Mouse (Mus musculus) hindbrain, embryonic 11.5 days (tissue): ENCODE data around the gene Cyp2w1. TPM values are rescaled to one million over a fixed set of nuclear protein-coding genes. Genes with fewer than 3 reads are reported as not detected.
A peak's percentile ranks its signal among the peaks of the same experiment; 100 is the strongest.
"Not testable (repeated sequence)": the region's sequence is repeated elsewhere in the genome, so short reads cannot be mapped to it uniquely, and the experiment has no call there.

Experiments
- ATAC-seq: fragments of 200-750 bp; cut with Nextera tagmentation; 2 replicates; pipeline ENCODE4 v1.8.0; 2017; ENCODE audit warnings: mild to moderate bottlenecking, moderate TSS enrichment, moderate library complexity; ENCODE audit not compliant: low FRiP score
- DNase-seq: peaks from one replicate; pipeline ENCODE4 v3.0.0-alpha.2; 2015; ENCODE audit warnings: low spot score
- H3K27ac ChIP-seq: fragments of 300-500 bp; sonication (generic); 2 replicates; pipeline ENCODE4 v1.5.1; 2014; ENCODE audit warnings: mild to moderate bottlenecking, low read depth, low read length
- H3K27me3 ChIP-seq: fragments of 300-500 bp; sonication (generic); 2 replicates; pipeline ENCODE4 v1.6.1; 2014; ENCODE audit warnings: mild to moderate bottlenecking, low read length, moderate library complexity, mixed read lengths; ENCODE audit not compliant: control insufficient read depth, insufficient read depth
- H3K36me3 ChIP-seq: fragments of 300-500 bp; sonication (generic); 2 replicates; pipeline ENCODE4 v1.6.1; 2014; ENCODE audit warnings: mild to moderate bottlenecking, low read length, moderate library complexity, mixed read lengths; ENCODE audit not compliant: control insufficient read depth, insufficient read depth
- H3K4me1 ChIP-seq: fragments of 300-500 bp; sonication (generic); replicated peaks from 2 replicates; pipeline ENCODE4 v1.6.1; 2014; ENCODE audit warnings: low read length, mixed read lengths; ENCODE audit not compliant: control insufficient read depth, insufficient read depth
- H3K4me2 ChIP-seq: fragments of 300-500 bp; sonication (generic); replicated peaks from 2 replicates; pipeline ENCODE4 v1.6.1; 2014; ENCODE audit warnings: mild to moderate bottlenecking, low read depth, low read length
- H3K4me3 ChIP-seq: fragments of 300-500 bp; sonication (generic); 2 replicates; pipeline ENCODE4 v1.5.1; 2014; ENCODE audit warnings: low read depth, low read length
- H3K9ac ChIP-seq: fragments of 300-500 bp; sonication (generic); 2 replicates; pipeline ENCODE4 v1.6.1; 2014; ENCODE audit warnings: low read depth, low read length
- H3K9me3 ChIP-seq: fragments of 300-500 bp; sonication (generic); 2 replicates; pipeline ENCODE4 v1.6.1; 2016; ENCODE audit warnings: low read length; ENCODE audit not compliant: control insufficient read depth
- WGBS: fragments of 180-500 bp; shearing (Covaris S2); extraction: QIAGEN DNeasy Blood & Tissue Kit; methylation state at CpG from one replicate; pipeline ENCODE4 v1.1.7; 2014; 5-methylcytosine and 5-hydroxymethylcytosine counted together
- polyA plus RNA-seq: library from polyadenylated mRNA; unstranded; fragments of >200 nt; fragmentation: Nextera tagmentation; extraction: Ambion mirVana; gene quantifications from 2 replicates; pipeline ENCODE4 v1.2.1, GENCODE M21; 2014

Gene Cyp2w1
- polyA plus RNA-seq, 1 experiment from 2014 or later = not detected

GRCm38 (mm10) chr5:139388694-139389675 lies 36.6 kb downstream of the Cyp2w1 start:
- WGBS = 70% methylated on average over 17 of the region's 17 CpGs
- no peaks in the 10 kb centered on the region for H3K9me3 ChIP-seq
- H3K27me3 ChIP-seq = no peaks in the 10 kb centered on the region; the same call in 1 of the 2 replicates
- no peak overlapping the region for H3K4me2 ChIP-seq
- no peak overlapping the region for H3K4me3 ChIP-seq
- DNase-seq (no peak), ATAC-seq (no peak)
- no peak overlapping the region for H3K9ac ChIP-seq
- no peaks in the 10 kb centered on the region for H3K36me3 ChIP-seq
- H3K27ac ChIP-seq = peak overlapping the region; percentile 30
- 0 out of 2 replicates have a peak, but pooled peaks cover 3% of the 10 kb centered on the region for H3K4me1 ChIP-seq

- no peak for ATAC-seq
- H3K9ac ChIP-seq = no peak overlapping the region; the same call in 1 of the 2 replicates
- peak overlapping the region; percentile 30; the same call in 1 of the 2 replicates for H3K27ac ChIP-seq
- no peak for DNase-seq
- WGBS = 46% methylated on average over 6 of the region's 6 CpGs
- H3K4me3 ChIP-seq = no peak overlapping the region
- H3K4me2 ChIP-seq = no peak overlapping the region
- H3K36me3 ChIP-seq = no peaks in the 10 kb centered on the region
- no peaks in the 10 kb centered on the region; the same call in 1 of the 2 replicates for H3K27me3 ChIP-seq
- no peaks in the 10 kb centered on the region for H3K9me3 ChIP-seq
- H3K4me1 ChIP-seq = 0 out of 2 replicates have a peak, but pooled peaks cover 3% of the 10 kb centered on the region
These were observed 37.3 kb downstream of the Cyp2w1 start for GRCm38 (mm10) chr5:139389676-139390061.

GRCm38 (mm10) chr5:139390324-139391119 lies 38.1 kb downstream of the Cyp2w1 start:
- not testable (repeated sequence) for H3K36me3 ChIP-seq, H3K4me2 ChIP-seq, H3K9ac ChIP-seq, H3K9me3 ChIP-seq, H3K4me1 ChIP-seq, H3K27me3 ChIP-seq, DNase-seq, ATAC-seq, H3K27ac ChIP-seq, H3K4me3 ChIP-seq
- 81% methylated on average over 5 of the region's 5 CpGs for WGBS

GRCm38 (mm10) chr5:139391309-139391990 lies 39.0 kb downstream of the Cyp2w1 start:
- 0 out of 2 replicates have a peak, but pooled peaks cover 3% of the 10 kb centered on the region for H3K4me1 ChIP-seq
- no peak overlapping the region for H3K4me3 ChIP-seq
- 82% methylated on average over 11 of the region's 11 CpGs for WGBS
- H3K4me2 ChIP-seq = no peak overlapping the region
- no peak overlapping the region for H3K9ac ChIP-seq
- no peak for ATAC-seq
- H3K36me3 ChIP-seq = no peaks in the 10 kb centered on the region
- no peaks in the 10 kb centered on the region for H3K9me3 ChIP-seq
- no peak overlapping the region for H3K27ac ChIP-seq
- DNase-seq = no peak
- H3K27me3 ChIP-seq = no peaks in the 10 kb centered on the region; the same call in 1 of the 2 replicates

- ATAC-seq (no peak), DNase-seq (no peak)
- Histone ChIP-seq H3K4me1 (0 out of 2 replicates have a peak, but pooled peaks cover 3% of the 10 kb centered on the region), H3K9me3 (no peaks in the 10 kb centered on the region), H3K27me3 (no peaks in the 10 kb centered on the region; the same call in 1 of the 2 replicates), H3K4me2 (no peak overlapping the region), H3K27ac (no peak overlapping the region), H3K36me3 (no peaks in the 10 kb centered on the region), H3K9ac (no peak overlapping the region), H3K4me3 (no peak overlapping the region)
- WGBS = 94% methylated on average over 37 of the region's 37 CpGs
These were observed 40.1 kb downstream of the Cyp2w1 start for GRCm38 (mm10) chr5:139392219-139393196.

- no peaks in the 10 kb centered on the region; the same call in 1 of the 2 replicates for H3K27me3 ChIP-seq
- 0 out of 2 replicates have a peak, but pooled peaks cover 3% of the 10 kb centered on the region for H3K4me1 ChIP-seq
- no peaks in the 10 kb centered on the region for H3K36me3 ChIP-seq
- no peaks in the 10 kb centered on the region for H3K9me3 ChIP-seq
- no peak overlapping the region for H3K4me3 ChIP-seq
- DNase-seq (no peak), ATAC-seq (no peak)
- 88% methylated on average over 16 of the region's 16 CpGs for WGBS
- no peak overlapping the region for H3K9ac ChIP-seq
- H3K4me2 ChIP-seq = no peak overlapping the region
- H3K27ac ChIP-seq = no peak overlapping the region
These were observed 40.8 kb downstream of the Cyp2w1 start for GRCm38 (mm10) chr5:139393197-139393588.

- H3K36me3 ChIP-seq = no peaks in the 10 kb centered on the region
- H3K9ac ChIP-seq = no peak overlapping the region
- ATAC-seq (no peak), DNase-seq (no peak)
- H3K27me3 ChIP-seq = no peaks in the 10 kb centered on the region; the same call in 1 of the 2 replicates
- no peak overlapping the region for H3K4me2 ChIP-seq
- no peak overlapping the region for H3K4me3 ChIP-seq
- 0 out of 2 replicates have a peak, but pooled peaks cover 2% of the 10 kb centered on the region for H3K4me1 ChIP-seq
- no peak overlapping the region for H3K27ac ChIP-seq
- no peaks in the 10 kb centered on the region for H3K9me3 ChIP-seq
- WGBS = 81% methylated on average over 7 of the region's 7 CpGs
These were observed 42.0 kb downstream of the Cyp2w1 start for GRCm38 (mm10) chr5:139394399-139394798.
